Mouse (Mus musculus): ENCODE data around the gene Zc3h13. TPM values are rescaled to one million over a fixed set of nuclear protein-coding genes. Genes with fewer than 3 reads are reported as not detected.

Zc3h13 gene
- total RNA-seq, 1 experiment from 2014 or later: 30.0 TPM

DNA sequence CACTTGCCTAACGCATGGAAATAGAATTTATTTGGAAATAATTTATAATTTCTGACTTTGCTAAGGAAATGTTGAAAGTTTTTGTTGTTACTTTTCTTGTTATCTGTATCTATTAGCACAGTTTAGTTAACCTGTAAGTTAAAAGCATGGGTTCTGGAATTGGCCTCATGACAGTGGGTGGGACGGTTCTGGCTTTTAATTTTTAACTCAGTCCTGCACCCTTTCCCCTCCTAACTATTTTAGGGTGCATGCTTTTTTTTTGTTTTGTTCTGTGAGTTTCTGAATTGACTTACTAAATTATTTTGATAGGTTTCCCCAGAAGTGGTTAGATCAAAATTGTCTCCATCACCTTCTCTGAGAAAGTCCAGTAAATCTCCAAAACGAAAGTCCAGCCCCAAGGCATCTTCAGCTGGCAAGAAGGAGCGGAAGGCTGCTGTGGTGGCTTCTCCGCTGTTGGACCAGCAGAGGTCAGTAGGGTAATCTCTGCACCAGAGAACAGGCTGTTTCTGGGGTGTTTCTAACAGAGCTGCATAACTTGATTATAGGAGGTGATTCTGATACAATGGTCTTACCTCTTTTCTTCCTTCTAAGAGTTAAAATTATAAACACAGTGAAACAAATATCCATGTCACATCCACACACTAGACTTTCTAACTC lies 25.3 kb downstream of the Zc3h13 start:
- ATAC-seq (replicated peaks in 1 of 2; ENCODE audit: insufficient read depth in 1 of 2, low FRiP score in 2 of 2, low TSS enrichment in 1 of 2, low read depth in 1 of 2, poor library complexity in 2 of 2, severe bottlenecking in 2 of 2): no peak

DNA sequence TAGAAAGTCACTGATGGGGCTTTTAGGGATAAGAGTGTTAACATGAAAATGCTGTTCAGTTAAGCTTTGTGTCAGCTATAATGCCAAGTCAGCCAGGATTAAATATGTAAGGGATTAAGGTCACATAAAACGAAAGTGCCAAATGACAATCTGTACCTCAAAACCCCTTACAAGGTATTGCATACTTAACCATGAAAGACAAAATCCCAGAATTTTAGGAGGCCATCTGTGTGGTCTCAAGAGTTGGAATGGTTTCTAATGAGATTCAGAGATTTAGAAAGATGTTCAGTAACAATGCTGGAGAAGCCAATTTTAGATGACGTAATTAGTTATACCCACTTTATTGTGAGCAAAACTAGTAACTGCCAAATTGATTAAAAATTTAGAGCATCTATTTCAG lies 30.3 kb downstream of the Zc3h13 start:
- no peak for ATAC-seq (replicated peaks in 1 of 2; ENCODE audit: insufficient read depth in 1 of 2, low FRiP score in 2 of 2, low TSS enrichment in 1 of 2, low read depth in 1 of 2, poor library complexity in 2 of 2, severe bottlenecking in 2 of 2)

DNA sequence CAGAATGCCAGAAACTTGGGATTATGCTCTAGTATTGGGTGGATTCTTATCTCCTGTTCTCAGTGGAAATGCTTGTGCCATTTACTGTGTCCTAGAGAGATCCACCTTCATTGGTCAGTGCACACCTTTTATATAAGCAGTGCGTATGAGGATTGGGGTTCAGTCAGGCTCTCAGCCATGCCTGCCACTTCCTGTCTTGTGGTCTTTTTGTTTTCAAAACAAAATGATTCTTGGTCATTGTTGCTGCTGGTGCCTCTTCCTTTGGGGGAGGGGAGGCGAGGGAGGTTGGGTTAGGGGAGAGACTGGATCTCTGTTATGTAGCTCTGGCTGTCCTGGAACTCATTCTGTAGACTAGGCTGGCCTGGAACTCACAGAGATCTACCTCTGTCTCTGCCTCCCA lies 34.6 kb downstream of the Zc3h13 start:
- peak; percentile 51 to 56; a peak in 3 of 4 replicates for ATAC-seq (replicated peaks in 1 of 2; ENCODE audit: insufficient read depth in 1 of 2, low FRiP score in 2 of 2, low TSS enrichment in 1 of 2, low read depth in 1 of 2, poor library complexity in 2 of 2, severe bottlenecking in 2 of 2)

DNA sequence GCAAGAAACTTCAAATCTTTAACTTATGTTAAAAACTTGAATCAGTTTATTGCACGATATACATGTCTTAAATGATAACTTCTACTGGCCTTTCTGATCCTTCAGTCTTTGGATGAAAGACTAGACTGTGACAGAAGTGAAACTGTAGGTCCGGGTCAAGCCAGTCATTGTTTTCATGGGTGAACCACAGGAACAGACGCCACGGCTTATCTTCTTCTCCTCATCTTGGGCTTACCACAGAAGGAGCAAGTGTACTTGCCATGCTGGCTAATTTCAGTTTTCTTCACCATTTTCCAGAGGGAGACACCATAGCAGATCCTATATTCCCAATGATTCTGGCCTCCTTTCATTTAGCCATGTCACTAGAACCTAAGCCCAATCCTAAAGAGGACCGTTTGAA lies 36.1 kb downstream of the Zc3h13 start:
- no peak for ATAC-seq (replicated peaks in 1 of 2; ENCODE audit: insufficient read depth in 1 of 2, low FRiP score in 2 of 2, low TSS enrichment in 1 of 2, low read depth in 1 of 2, poor library complexity in 2 of 2, severe bottlenecking in 2 of 2)

DNA sequence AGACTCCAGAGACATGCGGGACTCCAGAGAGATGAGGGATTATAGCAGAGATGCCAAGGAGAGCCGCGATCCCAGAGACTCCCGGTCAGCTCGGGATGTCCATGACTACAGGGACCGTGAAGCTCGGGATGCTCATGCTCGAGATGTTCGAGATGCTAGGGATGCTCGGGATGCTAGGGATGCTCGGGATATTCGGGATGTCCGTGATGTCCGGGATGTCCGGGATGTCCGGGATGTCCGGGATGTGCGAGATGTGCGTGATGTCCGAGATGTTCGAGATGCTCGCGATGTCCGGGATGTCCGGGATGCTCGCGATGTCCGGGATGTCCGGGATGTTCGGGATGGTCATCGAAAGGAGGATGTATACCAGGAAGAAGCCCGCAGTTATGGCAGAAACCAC lies 39.2 kb downstream of the Zc3h13 start:
- ATAC-seq (replicated peaks in 1 of 2; ENCODE audit: insufficient read depth in 1 of 2, low FRiP score in 2 of 2, low TSS enrichment in 1 of 2, low read depth in 1 of 2, poor library complexity in 2 of 2, severe bottlenecking in 2 of 2): no peak

DNA sequence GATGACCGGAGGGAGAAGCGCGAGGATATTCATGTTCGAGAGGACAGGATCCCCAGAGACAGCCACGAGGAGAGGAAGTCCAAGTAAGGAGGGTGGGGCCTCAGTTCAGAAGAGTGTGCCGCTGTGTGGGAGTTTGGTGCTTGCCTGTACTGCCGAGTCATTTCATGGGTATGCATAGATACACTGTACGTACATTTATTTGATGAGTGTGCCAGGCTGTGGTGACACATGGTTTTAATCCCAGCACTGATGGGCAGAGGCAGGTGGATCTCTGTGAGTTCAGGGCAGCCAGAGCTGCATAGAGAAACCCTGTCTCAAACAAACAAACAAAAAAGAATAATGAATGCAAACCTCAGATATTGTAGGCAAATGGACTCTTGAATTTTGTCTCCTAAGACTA lies 43.9 kb downstream of the Zc3h13 start:
- ATAC-seq (replicated peaks in 1 of 2; ENCODE audit: insufficient read depth in 1 of 2, low FRiP score in 2 of 2, low TSS enrichment in 1 of 2, low read depth in 1 of 2, poor library complexity in 2 of 2, severe bottlenecking in 2 of 2): no peak

DNA sequence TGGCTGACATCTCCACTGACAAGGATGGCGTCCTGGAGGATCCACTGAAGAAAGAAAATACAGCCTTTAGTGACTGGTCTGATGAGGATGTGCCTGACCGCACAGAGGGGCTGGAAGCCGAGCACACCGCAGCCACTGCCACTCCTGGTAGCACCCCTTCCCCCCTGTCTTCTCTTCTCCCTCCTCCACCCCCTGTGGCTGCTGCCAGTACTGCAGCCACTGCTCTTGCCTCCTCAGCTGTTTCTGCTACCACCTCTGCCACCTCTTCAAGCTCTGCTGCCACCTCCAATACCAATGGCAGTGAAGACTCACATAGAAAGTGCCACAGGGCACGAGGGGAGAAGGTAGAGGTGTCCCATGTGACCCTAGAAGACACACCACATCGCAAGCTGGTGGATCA lies 46.4 kb downstream of the Zc3h13 start:
- ATAC-seq (replicated peaks in 1 of 2; ENCODE audit: insufficient read depth in 1 of 2, low FRiP score in 2 of 2, low TSS enrichment in 1 of 2, low read depth in 1 of 2, poor library complexity in 2 of 2, severe bottlenecking in 2 of 2): peak in 1 of 2 experiments; percentile 48; a peak in 1 of 4 replicates

DNA sequence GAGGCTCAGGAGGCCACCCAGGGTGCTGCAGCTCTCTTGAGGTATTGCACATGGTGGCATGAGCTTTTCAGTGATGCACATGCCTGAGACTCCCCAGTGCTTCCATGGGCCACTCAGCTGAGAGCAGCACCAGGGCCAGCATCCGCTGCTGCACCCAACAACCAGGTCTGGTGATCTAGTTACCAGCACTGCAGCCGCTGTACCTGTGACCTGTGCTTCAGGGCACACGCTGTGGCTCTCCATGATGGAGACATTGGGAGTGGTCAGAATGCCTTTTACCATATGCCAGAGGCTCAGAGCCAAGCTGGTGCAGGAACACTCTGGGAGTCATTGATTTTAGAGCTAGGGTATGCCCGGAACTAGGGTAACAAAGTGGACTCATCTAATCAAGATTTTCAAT lies 50.1 kb downstream of the Zc3h13 start:
- ATAC-seq (replicated peaks in 1 of 2; ENCODE audit: insufficient read depth in 1 of 2, low FRiP score in 2 of 2, low TSS enrichment in 1 of 2, low read depth in 1 of 2, poor library complexity in 2 of 2, severe bottlenecking in 2 of 2): no peak

DNA sequence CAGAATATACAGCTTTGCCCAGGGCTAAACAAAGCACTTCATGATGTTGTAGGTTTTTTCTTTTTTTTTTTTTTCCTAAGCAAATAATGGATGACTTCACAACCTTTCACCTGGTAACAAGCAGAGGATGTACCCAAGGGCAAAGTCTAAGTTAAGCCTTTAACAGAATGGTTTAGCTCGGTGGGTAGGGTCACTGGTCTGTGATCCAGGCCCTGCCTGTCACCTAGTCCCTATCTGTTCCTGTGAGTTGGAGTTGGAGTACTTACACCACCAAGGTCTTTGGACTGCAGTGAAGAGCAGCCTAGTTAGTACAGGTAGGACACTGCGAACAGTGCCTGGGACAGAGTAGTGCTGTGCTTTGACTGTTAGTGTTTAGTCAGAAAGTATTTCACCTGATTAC lies 53.7 kb downstream of the Zc3h13 start:
- no peak for ATAC-seq (replicated peaks in 1 of 2; ENCODE audit: insufficient read depth in 1 of 2, low FRiP score in 2 of 2, low TSS enrichment in 1 of 2, low read depth in 1 of 2, poor library complexity in 2 of 2, severe bottlenecking in 2 of 2)

DNA sequence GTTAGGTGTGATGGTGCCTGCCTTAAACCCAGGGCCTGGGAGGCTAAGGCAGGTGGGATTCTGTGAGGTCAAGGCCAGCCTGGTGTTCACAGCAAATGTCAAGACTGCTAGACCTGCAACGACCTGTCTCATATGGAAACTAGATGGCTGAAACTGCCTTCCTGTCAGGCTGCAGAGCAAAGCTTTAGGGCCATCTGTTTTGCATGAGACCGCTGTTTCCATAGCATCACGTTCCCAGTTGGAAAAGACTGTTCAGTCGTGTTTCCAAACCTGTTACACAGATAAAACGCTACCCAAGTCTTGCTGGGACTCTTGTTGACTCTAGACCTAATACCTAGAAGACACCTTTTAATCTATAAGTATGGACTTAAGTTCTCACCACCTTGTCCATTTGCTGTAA lies 61.9 kb downstream of the Zc3h13 start:
- no peak for ATAC-seq (replicated peaks in 1 of 2; ENCODE audit: insufficient read depth in 1 of 2, low FRiP score in 2 of 2, low TSS enrichment in 1 of 2, low read depth in 1 of 2, poor library complexity in 2 of 2, severe bottlenecking in 2 of 2)

DNA sequence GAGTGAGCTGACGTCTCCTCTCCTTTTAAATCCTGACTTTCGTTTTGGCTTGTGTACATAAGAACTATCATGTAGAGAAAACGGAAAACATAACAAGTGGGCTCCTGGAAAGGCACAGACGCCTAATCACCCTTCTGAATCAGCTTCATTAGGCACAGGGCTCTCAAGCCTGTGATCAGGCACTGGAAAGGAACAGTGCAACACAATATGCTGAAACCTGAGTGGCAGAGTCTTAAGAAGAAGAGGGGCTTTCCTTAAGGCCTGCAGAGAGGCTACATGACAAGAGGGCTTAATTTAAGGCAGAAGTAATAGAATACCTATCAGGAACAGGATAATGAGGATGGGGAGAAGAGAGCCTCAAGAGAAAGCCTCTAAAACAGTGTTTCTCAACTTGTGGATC lies 67.5 kb downstream of the Zc3h13 start:
- no peak for ATAC-seq (replicated peaks in 1 of 2; ENCODE audit: insufficient read depth in 1 of 2, low FRiP score in 2 of 2, low TSS enrichment in 1 of 2, low read depth in 1 of 2, poor library complexity in 2 of 2, severe bottlenecking in 2 of 2)

DNA sequence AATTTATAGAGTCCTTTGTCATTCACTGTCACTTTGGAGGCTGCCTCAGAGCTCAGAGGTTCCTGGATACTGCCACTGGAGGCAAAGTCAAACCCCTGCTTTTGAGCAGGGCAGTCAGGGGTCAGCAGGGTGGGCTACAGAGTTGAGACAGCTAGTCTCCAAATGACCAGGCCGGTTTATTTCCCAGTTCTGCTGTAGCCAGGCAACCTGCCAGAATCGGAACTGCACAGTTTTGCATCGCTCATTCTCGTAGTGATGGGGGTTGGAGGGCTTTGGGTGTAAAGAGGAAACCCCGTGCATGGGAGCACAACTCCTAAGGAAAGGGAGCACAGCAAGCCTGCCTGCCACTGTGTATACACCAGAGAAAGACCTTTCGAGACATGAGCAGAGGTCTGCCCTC lies 79.1 kb downstream of the Zc3h13 start:
- ATAC-seq (replicated peaks in 1 of 2; ENCODE audit: insufficient read depth in 1 of 2, low FRiP score in 2 of 2, low TSS enrichment in 1 of 2, low read depth in 1 of 2, poor library complexity in 2 of 2, severe bottlenecking in 2 of 2): no peak

DNA sequence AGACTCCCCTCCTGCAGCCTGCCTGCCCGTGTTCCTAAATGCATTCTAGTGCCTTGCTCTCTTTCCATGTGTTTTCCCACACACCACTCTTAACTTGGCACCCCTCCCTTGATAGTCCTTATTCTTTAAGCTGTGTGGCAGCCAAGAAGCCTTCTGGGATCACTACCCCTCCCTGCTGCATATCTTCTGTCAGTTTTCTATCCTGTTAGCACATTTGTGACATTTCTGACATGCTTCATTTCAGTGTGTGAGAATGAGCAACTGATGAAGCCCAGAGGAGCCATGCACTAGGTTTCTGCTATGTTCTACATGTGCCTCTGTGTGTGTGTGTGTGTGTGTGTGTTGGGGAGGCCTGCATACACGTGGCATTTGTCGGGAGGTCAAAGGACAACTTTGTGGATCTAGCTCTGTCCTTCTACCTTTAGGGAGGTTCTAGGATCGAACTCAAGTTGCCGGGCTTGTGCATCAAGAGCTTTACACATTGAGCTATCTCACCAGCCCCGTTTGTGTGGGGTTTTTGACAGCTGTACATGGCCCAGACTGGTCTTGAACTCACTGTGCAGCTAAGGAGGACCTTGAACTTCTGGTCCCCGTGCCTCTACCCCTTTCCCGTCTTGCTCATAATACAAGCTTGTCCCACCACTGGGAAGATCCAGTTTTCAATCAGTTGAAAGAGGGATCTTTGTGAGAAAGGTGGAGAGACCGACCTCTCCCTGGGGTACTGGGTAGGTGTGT lies 81.3 kb downstream of the Zc3h13 start:
- no peak for ATAC-seq (replicated peaks in 1 of 2; ENCODE audit: insufficient read depth in 1 of 2, low FRiP score in 2 of 2, low TSS enrichment in 1 of 2, low read depth in 1 of 2, poor library complexity in 2 of 2, severe bottlenecking in 2 of 2)

DNA sequence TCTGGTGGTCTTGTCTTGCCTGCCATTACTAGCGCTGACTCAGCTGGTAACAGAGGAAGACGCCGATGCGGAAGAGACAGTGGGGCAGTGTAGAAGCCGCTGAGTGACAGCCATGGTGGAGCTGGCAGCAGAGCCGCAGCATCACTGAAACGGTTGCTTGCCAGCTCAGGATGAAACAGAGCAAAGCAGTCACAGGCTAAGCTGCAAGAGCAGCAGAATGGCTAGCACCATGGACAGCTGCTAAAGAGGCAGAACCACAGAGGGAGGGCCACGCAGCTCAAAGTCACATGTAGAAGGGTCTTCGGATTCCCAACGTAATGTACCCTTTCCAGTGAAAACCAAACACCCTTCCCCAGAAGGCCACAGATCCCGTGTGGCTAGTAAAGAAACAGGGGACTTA lies 82.6 kb downstream of the Zc3h13 start:
- 0 out of 4 replicates have a peak, but pooled peaks of 1 of the 2 experiments have one; percentile 46 for ATAC-seq (replicated peaks in 1 of 2; ENCODE audit: insufficient read depth in 1 of 2, low FRiP score in 2 of 2, low TSS enrichment in 1 of 2, low read depth in 1 of 2, poor library complexity in 2 of 2, severe bottlenecking in 2 of 2)

DNA sequence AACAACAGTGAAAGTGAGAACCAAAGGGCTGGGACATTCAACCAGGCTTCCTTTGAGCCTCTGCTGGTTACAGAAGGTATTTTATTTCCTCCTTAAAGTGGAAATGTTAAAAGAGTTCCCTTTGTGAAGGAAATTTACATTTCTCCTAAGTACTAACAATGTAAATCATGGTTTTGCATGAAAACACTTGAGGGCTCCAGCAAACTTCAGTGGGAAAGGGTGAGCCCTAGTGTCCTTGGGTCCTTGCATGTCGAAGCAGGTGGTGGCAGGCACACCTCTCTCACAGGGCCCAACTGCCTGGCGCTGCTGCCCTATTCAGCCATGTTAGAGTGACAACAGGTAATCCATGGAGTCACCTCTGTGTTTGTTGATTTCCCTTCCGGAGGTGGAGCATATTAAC lies 83.3 kb downstream of the Zc3h13 start:
- no peak for ATAC-seq (replicated peaks in 1 of 2; ENCODE audit: insufficient read depth in 1 of 2, low FRiP score in 2 of 2, low TSS enrichment in 1 of 2, low read depth in 1 of 2, poor library complexity in 2 of 2, severe bottlenecking in 2 of 2)

DNA sequence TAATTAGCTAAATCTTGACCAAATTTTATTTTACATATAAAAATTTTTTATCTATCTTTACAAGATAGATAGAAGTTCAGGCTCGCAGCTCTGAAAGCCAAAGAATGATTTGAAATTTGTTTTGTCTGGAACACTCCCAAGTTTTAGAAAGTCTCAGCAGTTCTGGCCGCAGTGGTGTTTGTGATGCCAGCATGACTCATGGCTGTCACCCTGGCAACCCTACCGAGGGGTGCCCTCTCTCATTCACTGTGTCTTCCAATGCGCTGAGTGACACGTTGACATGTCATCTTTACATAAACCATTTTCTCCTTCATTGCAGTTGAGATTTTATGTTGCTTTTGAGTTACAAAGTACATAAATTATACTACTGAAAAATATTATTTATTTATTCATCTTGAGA lies 85.7 kb downstream of the Zc3h13 start:
- no peak for ATAC-seq (replicated peaks in 1 of 2; ENCODE audit: insufficient read depth in 1 of 2, low FRiP score in 2 of 2, low TSS enrichment in 1 of 2, low read depth in 1 of 2, poor library complexity in 2 of 2, severe bottlenecking in 2 of 2)

DNA sequence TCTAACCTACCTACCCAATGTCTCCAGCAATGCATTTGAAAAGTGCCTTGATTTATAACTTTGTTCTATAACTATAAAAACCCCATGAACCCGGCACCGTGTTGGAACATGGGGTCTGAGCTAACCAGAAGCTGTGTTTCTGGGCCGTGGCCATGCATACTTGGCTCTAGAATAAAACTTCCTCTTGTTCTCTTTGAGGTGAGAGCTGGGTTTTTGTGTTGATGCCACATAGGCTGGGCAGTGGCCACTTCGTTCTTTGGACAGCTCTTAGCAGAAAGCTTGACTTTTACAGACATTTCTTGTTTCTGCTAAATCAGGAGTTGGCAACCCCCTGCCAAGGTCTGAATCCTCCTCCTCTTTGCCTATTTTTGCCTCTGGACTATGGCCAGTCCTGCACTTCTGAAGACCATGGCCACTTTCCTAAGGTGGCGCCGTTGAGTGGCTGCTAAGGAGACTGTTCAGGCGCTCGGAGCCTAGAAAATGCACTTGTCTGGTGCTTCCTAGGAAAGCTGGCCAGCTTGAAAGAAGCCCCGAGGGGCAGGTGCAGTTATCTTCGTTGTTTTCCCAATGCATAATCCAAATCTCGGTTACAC lies 90.9 kb downstream of the Zc3h13 start:
- ATAC-seq (replicated peaks in 1 of 2; ENCODE audit: insufficient read depth in 1 of 2, low FRiP score in 2 of 2, low TSS enrichment in 1 of 2, low read depth in 1 of 2, poor library complexity in 2 of 2, severe bottlenecking in 2 of 2): no peak

DNA sequence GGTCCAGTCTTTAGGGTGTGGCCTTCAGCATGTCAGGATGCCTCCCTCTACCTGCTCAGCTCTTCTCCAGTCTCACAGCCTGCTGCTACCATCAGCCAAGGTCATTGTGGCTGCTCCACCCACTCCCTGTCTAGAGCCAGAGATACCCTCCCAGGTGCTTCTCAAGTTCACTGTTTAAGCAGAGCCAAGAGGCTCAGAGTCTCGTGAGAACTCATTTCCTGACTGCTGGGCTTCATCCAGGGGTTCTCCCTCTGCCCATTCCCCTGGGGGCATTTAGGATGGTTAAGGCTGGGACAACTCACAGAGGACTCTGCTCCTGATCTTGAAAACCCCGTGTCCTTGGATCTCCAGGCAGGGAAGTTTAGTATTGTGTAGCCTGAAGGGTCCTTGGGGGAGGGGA lies 92.1 kb downstream of the Zc3h13 start:
- no peak for ATAC-seq (replicated peaks in 1 of 2; ENCODE audit: insufficient read depth in 1 of 2, low FRiP score in 2 of 2, low TSS enrichment in 1 of 2, low read depth in 1 of 2, poor library complexity in 2 of 2, severe bottlenecking in 2 of 2)

DNA sequence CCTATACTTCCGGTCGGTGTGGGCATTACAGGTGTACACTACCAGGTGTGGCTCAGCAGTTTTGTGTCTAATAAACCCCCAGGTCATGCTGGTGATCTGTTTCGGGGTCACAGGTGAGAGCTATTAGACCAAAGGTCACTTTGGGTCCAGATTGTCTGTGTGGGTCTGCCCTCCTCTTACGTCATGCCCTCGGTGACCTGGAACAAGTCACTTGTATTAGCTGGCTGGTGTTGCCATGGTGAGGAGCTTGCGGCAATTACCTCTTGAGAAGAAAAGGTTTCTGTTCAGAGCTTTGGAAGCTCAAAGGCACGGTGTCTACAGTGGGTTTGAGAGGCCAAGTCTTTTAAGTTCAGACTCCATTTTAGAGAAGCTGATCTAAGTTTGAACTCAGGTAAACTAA lies 93.4 kb downstream of the Zc3h13 start:
- no peak for ATAC-seq (replicated peaks in 1 of 2; ENCODE audit: insufficient read depth in 1 of 2, low FRiP score in 2 of 2, low TSS enrichment in 1 of 2, low read depth in 1 of 2, poor library complexity in 2 of 2, severe bottlenecking in 2 of 2)
